In the genomic region with DNA sequence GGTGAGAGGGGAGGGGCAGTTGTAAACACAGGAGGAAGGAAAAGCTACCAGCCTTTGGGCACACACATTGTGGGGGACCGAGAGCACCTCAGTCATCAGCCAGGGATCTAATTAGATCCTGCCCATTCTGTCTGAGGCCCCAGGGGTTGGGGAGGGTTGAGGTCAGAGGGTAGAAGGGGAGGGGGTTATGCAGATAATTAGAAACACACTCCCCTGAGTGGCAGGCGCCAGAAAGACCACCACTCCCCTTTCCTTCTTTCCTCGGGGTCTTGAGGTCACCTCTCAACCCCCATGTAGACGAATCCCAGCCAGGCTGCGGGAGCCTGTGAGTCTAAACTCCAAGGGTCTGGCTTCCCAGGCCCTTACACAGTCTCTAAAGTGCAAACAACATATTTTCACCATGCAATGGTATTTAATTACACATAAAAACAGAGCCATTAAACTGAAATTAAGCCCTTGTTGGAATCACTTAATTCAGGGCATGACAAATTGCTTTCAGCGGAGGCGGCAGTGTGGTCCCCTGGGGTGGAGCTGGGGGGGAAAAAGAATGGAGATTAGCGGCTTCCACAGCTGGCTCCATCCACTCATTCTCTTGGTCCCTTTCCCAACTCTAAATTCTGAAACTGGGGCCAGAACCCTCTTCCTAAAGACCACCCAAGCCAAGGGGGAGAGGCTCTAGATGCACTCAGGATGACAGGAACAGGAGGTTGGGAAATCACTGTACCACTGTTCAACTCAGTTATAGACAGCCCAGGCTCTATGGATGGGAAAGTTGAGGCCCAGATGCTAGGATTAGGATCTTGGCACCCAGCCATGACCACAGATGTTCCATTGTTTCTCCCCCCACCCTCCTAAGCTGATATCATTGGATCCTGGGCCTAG, we compare ENCODE assay signal across 8 mouse cellular contexts. TPM values are rescaled to one million over a fixed set of nuclear protein-coding genes. Genes with fewer than 3 reads are reported as not detected.
DNase-seq lines count a peak whose midpoint lies in the region; ATAC-seq and TF ChIP-seq lines count a peak whose summit lies in the region.

No protein-coding gene starts in this region.

- no peak for TF ChIP-seq CTCF in cerebellum, adult 2 months (IDR thresholded peaks at IDR 0.05; ENCODE audit: borderline replicate concordance, insufficient read depth, low read depth, low read length)
- TF ChIP-seq CTCF in layer of hippocampus, adult 2 months (conservative IDR thresholded peaks at IDR 0.05): no peak

- no peak for ATAC-seq in forebrain, embryonic 12.5 days (ENCODE audit: low FRiP score)
- ATAC-seq in forebrain, embryonic 16.5 days: no peak
- ATAC-seq in hindbrain, embryonic 13.5 days (ENCODE audit: low FRiP score): no peak

- H3K27me3 ChIP-seq in forebrain, embryonic 12.5 days: no peaks in the 10 kb centered on the region
- H3K27me3 ChIP-seq in forebrain, embryonic 16.5 days (replicated peaks; ENCODE audit: control insufficient read depth, insufficient read depth, low read length): no peaks in the 10 kb centered on the region
- peaks cover 6% of the 10 kb centered on the region; the same call in 1 of the 2 replicates for H3K27me3 ChIP-seq in hindbrain, embryonic 13.5 days
- no peaks in the 10 kb centered on the region for H3K27me3 ChIP-seq in cerebellum, adult 2 months (ENCODE audit: control insufficient read depth, insufficient read depth, low read length)

- no peak overlapping the region for H3K9ac ChIP-seq in forebrain, embryonic 12.5 days
- H3K9ac ChIP-seq in forebrain, embryonic 16.5 days (replicated peaks; ENCODE audit: low read depth, low read length): no peak overlapping the region
- no peak overlapping the region for H3K9ac ChIP-seq in hindbrain, embryonic 13.5 days

- peaks cover 13% of the 10 kb centered on the region for H3K4me1 ChIP-seq in forebrain, embryonic 12.5 days
- H3K4me1 ChIP-seq in forebrain, embryonic 16.5 days (replicated peaks; ENCODE audit: control insufficient read depth, insufficient read depth, low read length): peaks cover 5% of the 10 kb centered on the region; the same call in 1 of the 2 replicates
- H3K4me1 ChIP-seq in hindbrain, embryonic 13.5 days (replicated peaks): peaks cover 13% of the 10 kb centered on the region
- H3K4me1 ChIP-seq in cerebellum, adult 2 months (ENCODE audit: control insufficient read depth, insufficient read depth, low read length): no peaks in the 10 kb centered on the region

- peaks cover 14% of the 10 kb centered on the region for H3K36me3 ChIP-seq in forebrain, embryonic 12.5 days (replicated peaks)
- no peaks in the 10 kb centered on the region for H3K36me3 ChIP-seq in forebrain, embryonic 16.5 days (ENCODE audit: control insufficient read depth, insufficient read depth)
- H3K36me3 ChIP-seq in hindbrain, embryonic 13.5 days: peaks cover 9% of the 10 kb centered on the region

- no peaks in the 10 kb centered on the region for H3K9me3 ChIP-seq in forebrain, embryonic 12.5 days
- peaks cover 5% of the 10 kb centered on the region for H3K9me3 ChIP-seq in forebrain, embryonic 16.5 days (ENCODE audit: control insufficient read depth, low read length)
- H3K9me3 ChIP-seq in hindbrain, embryonic 13.5 days: 0 out of 2 replicates have a peak, but pooled peaks cover 3% of the 10 kb centered on the region

- peak; percentile 31 for DNase-seq in urinary bladder, postnatal 14 days (ENCODE audit: low spot score)
- DNase-seq in urinary bladder, postnatal 25 days (ENCODE audit: low spot score): no peak
- no peak for DNase-seq in cerebellum, adult 2 months
- DNase-seq in c-Kit-positive CD71-positive TER-119-positive erythroid progenitor cells, embryonic 14.5 days (ENCODE audit: low spot score): no peak
- no peak for DNase-seq in layer of hippocampus, adult 2 months (ENCODE audit: low spot score in 2 of 2)

- 0 out of 2 replicates have a peak overlapping the region, but pooled peaks have one; percentile 1 for H3K27ac ChIP-seq in forebrain, embryonic 12.5 days
- no peak overlapping the region for H3K27ac ChIP-seq in forebrain, embryonic 16.5 days (ENCODE audit: low read length)
- peak overlapping the region; percentile 42; the same call in 1 of the 2 replicates for H3K27ac ChIP-seq in hindbrain, embryonic 13.5 days
- no peak overlapping the region for H3K27ac ChIP-seq in cerebellum, adult 2 months (ENCODE audit: insufficient read depth, low read length)
- no peak overlapping the region for H3K27ac ChIP-seq in layer of hippocampus, adult 2 months

- WGBS in forebrain, embryonic 12.5 days: 4% methylated on average over 8 of the region's 8 CpGs
- WGBS in forebrain, embryonic 16.5 days: 3% methylated on average over 8 of the region's 8 CpGs
- WGBS in hindbrain, embryonic 13.5 days: 3% methylated on average over 8 of the region's 8 CpGs
- 51% methylated on average over 8 of the region's 8 CpGs for WGBS in cerebellum, adult 2 months

- no peak overlapping the region for H3K4me2 ChIP-seq in forebrain, embryonic 12.5 days
- H3K4me2 ChIP-seq in forebrain, embryonic 16.5 days (ENCODE audit: low read length): no peak overlapping the region
- no peak overlapping the region for H3K4me2 ChIP-seq in hindbrain, embryonic 13.5 days

- TF ChIP-seq POLR2A in cerebellum, adult 2 months (IDR thresholded peaks at IDR 0.05; ENCODE audit: borderline replicate concordance, insufficient read depth, low read length): no peak

- no peak overlapping the region for H3K4me3 ChIP-seq in forebrain, embryonic 12.5 days (replicated peaks)
- no peak overlapping the region for H3K4me3 ChIP-seq in forebrain, embryonic 16.5 days (replicated peaks; ENCODE audit: low read length)
- no peak overlapping the region for H3K4me3 ChIP-seq in hindbrain, embryonic 13.5 days
- no peak overlapping the region for H3K4me3 ChIP-seq in cerebellum, adult 2 months (replicated peaks; ENCODE audit: insufficient read depth, low read depth, low read length)
- no peak overlapping the region for H3K4me3 ChIP-seq in layer of hippocampus, adult 2 months

RNA-seq across cellular contexts. Expression of a gene that starts 14.8 kb away (rescaled TPM):
- 214 and 247 TPM in 2 replicates for polyA plus RNA-seq in forebrain, embryonic 12.5 days (2016; fragmentation: Nextera tagmentation; extraction: Ambion mirVana)
- 147 and 167 TPM in 2 replicates for polyA plus RNA-seq in forebrain, embryonic 16.5 days (2015; fragmentation: Nextera tagmentation; extraction: Ambion mirVana)
- 194 and 196 TPM in 2 replicates for polyA plus RNA-seq in hindbrain, embryonic 13.5 days (2015; fragmentation: Nextera tagmentation; extraction: Ambion mirVana)
- 26.2 and 28.6 TPM in 2 replicates for polyA plus RNA-seq in cerebellum, adult 2 months (2012; rRNA removed)
- total RNA-seq in layer of hippocampus, adult 2 months (2021): 10 to 100 TPM; 69.4 to 71.9 TPM

RNA-seq across cellular contexts. Expression of a gene that starts 31.8 kb away (rescaled TPM):
- polyA plus RNA-seq in forebrain, embryonic 12.5 days (2016; fragmentation: Nextera tagmentation; extraction: Ambion mirVana): 355 and 367 TPM in 2 replicates
- polyA plus RNA-seq in forebrain, embryonic 16.5 days (2015; fragmentation: Nextera tagmentation; extraction: Ambion mirVana): 97.6 and 121 TPM in 2 replicates
- 55.7 and 62.2 TPM in 2 replicates for polyA plus RNA-seq in hindbrain, embryonic 13.5 days (2015; fragmentation: Nextera tagmentation; extraction: Ambion mirVana)
- polyA plus RNA-seq in cerebellum, adult 2 months (2012; rRNA removed): 0.11 and 0.25 TPM in 2 replicates
- 1 to 10 TPM; 1.7 to 3.0 TPM for total RNA-seq in layer of hippocampus, adult 2 months (2021)

RNA-seq across cellular contexts. Expression of a gene that starts 33.3 kb away (rescaled TPM):
- 0.04 and 0.29 TPM in 2 replicates for polyA plus RNA-seq in forebrain, embryonic 12.5 days (2016; fragmentation: Nextera tagmentation; extraction: Ambion mirVana)
- not detected in 2 replicates for polyA plus RNA-seq in forebrain, embryonic 16.5 days (2015; fragmentation: Nextera tagmentation; extraction: Ambion mirVana)
- 0.17 and 0.19 TPM in 2 replicates for polyA plus RNA-seq in hindbrain, embryonic 13.5 days (2015; fragmentation: Nextera tagmentation; extraction: Ambion mirVana)
- polyA plus RNA-seq in cerebellum, adult 2 months (2012; rRNA removed): 0.18 and 0.25 TPM in 2 replicates
- total RNA-seq in layer of hippocampus, adult 2 months (2021): not detected

Comparison
In these comparisons a context has a peak if more than half of its experiments do, and no peak if none do; other contexts are left out.
1. H3K27ac ChIP-seq: peak in forebrain, embryonic 12.5 days (single experiment) and hindbrain, embryonic 13.5 days (single experiment); none in forebrain, embryonic 16.5 days (single experiment), cerebellum, adult 2 months (single experiment) and layer of hippocampus, adult 2 months (single experiment).
2. RNA of a gene that starts 31.8 kb away (polyA plus RNA-seq): 355 to 367 TPM in forebrain, embryonic 12.5 days, 97.6 to 121 TPM in forebrain, embryonic 16.5 days and 55.7 to 62.2 TPM in hindbrain, embryonic 13.5 days; 0.11 to 0.25 TPM in cerebellum, adult 2 months; every median in the first group is over 10 times any median in the second.